Mouse (Mus musculus) yolk sac, embryonic 10.5 days (tissue): ENCODE measurements around the gene Mgat5.
A peak's percentile ranks its signal among the peaks of the same experiment; 100 is the strongest.

Experiments
- DNase-seq: peaks from one replicate; pipeline ENCODE4 v3.0.0-alpha.2; 2017; ENCODE audit warnings: low spot score

Gene Mgat5

DNA sequence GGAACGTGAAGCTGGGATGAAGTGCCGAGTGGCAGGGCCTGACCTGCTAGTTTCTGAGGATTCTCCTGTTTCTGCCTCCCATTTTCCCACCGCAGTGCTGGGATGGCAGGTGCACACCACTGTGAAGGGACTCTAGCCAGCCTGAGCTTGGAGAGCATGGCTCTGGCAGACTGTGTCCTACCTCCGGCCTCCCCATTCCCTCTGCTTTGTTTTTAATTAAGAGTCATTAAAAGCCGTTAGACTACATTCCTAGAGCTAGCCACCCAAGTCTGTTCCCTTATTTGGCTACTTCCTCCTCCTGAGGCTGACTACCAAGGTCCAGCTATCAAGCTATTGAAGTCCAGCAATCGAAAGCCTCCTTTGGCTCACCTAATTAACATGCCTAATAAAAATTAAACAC lies 56.2 kb downstream of the Mgat5 start:
- DNase-seq, result no peak

DNA sequence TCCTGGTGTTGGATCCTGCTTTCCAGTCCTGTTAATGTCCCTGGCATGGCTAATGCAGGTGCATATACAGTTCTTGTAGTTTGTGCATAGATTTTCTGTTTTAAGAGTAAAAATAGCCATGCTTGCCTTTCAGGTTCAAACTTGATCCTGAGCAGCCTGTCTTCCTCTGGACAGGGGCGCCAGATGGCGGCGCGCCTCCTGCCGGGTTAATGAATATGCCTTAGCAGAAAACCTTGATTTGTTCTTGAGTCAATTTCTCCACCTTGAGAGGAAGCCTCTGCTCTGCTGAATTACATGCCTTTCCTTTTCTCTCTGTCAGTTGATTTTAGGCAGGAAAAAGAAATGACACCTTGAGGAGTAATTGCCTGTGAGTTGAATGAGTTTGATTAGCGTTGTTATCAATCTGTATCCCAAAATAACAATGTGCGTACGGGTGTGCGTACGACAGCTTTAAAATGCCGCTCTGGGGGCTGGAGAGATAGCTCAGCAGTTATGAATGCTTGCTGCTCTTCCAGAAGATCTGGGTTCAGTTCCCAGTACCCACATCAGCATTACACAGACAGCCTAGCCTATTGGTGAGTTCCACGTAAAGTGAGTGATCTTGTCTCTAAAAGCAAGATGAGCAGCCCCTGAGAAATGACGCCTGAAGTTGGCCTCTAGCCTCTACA lies 57.5 kb downstream of the Mgat5 start:
- DNase-seq, result no peak

DNA sequence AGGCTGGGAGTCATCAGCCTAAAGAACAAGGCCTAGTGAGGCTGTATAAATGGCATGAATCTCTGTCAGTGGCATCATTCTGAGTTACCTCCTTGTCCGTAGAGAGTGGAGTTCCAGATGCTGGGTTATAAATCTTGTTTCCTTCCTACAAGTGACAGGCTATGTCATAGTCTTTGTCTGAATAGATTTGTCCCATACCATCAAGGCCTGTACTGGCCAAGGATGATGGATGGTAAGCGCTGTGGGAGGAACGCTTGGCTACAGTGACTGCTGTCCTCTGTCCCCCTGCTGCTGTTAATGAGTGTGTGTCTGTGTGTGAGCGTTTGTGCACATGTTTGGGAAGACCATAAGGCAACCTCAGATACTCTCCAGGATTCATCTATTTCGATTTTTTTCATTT lies 63.2 kb downstream of the Mgat5 start:
- no peak for DNase-seq

DNA sequence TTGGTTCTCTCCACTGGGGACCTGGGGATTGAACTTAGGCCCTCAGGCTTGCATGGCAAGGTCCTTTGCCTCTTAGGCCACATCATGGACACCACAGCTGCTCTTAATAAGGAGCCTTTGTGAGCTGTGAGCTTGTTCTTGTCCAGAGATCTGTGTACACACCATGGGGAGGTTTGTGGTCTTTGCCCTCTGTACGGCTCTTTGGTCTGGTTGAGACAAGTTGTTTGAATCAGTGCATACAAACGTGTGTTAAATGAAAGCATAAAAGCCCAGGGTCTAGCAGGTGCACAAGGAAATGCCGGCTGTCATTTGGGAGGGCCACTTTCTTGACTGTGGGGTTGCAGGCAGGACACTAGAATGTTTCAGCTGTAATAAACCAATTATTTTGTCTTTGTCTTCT lies 64.5 kb downstream of the Mgat5 start:
- DNase-seq, result peak; percentile 49

DNA sequence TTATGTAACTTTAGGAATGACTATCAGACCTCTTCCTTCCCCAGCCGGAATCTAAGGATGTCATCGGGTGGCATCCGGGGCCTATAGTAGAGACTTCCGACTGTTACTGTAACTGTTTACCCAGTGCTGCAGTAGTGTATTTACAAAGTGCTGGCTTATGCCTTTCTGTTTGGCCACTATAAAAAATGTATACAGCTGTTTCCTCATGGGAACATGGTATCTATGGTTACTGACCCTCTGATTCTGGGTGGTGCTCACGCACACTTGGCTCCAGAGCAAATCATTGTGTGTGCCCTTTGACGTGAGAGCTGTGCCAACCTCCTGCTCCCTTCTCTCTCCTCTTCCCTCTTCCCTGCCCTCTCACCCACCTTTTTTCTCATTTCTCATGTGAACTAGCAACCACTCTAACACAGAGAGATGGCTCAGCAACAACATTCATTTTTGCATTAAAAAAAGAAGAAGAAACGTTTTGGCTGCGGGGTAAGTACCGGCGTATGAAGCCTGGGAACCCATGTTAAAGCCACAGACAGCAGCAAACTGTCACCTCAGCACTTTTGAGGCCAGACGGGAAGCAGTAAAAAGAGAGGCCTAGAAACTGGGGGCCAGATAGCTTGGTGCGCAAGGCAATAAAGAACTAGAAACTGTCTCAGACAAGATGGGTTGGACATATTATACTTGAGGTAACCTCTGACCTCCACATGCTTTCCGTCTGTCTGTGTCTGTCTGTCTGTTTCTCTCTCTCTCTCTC lies 65.6 kb downstream of the Mgat5 start:
- DNase-seq, result no peak

DNA sequence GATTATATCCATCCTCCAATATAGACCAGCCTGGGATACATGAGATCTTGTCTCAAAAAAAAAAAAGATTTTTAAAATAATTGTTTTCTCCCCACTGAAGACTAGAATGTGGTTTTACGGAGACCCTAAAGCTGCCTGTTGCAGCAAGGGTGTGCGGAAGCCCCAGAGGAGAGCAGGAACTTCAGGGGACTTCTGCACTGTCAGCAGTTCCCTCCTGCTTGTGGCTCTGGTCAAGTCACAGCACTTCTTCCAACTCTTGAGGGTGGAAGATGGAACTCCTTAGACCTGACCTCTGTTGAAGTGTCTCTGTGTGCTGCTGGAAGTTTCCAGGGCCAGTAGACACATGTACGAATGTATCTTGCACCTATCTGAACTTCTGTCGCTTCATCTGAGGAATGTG lies 66.3 kb downstream of the Mgat5 start:
- no peak for DNase-seq

DNA sequence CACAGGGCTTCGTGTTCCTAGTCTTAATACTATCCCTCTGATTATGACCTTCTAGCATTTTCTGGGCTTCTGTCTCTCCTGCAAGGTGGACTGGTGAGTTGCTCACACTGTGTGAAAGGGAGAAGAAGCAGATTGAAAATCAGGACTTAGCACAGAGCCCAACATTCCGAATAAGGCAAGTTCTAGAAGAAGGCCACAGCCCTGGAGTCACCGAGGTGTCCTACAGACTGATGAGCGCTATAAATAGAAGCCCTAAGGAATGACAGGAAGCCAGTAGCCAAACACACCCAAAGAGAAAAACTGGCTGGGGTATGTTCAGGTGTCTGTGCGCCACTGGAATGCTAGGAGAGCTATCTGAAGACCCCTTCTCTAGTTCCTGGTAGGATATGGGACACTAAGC lies 68.5 kb downstream of the Mgat5 start:
- no peak for DNase-seq

DNA sequence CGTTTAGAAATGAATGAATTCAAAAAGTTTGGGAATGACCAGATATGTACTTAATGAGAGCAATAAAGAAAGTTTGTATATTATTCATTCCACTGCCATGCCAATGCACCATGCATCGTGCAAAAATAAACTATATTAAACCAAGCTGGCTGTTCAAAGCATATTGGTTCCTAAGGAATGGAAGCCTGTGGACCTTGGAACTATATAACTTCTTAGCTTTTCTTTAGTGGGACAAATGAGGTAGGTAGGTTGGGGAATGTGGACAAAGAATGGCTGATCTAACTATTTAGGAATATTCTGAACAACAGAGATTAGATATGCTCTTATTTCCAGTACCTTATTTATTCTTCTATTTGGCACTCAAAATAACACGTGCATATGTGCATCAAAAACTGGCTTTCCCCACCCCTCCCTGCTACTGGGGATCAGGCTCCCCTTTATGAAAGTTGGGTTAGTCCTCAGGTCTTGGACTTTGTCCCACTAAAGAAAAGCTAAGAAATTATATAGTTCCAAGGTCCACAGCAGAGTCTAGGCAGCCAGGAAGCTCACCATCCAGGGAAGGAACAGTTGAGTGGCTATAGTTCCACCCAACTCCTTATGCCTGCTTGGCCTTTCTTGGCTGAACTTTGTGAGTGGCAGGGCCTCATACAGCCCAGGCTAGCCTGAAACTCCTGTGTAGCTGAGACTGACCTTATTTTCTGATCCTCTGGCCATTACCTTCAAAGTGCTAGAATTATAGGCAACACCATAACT lies 70.9 kb downstream of the Mgat5 start:
- DNase-seq, result no peak

DNA sequence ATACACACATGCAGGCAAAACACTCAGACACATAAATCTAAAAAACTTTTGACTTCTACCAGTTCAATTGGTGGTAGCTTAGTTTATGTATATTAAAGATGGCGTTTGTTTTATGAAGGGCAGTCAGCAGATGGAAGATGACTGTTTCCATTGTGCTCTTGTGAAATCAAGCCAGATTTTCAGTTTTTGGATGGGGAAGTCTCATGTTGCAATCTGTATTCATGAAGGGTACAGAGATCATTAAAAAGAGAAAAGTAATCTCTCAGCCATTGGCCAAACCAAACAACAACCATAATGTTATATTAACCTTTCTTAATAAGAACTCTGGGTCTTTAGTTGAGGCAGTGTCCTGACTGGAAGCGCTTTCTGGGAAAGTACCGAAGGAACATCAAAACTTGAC lies 73.3 kb downstream of the Mgat5 start:
- no peak for DNase-seq

DNA sequence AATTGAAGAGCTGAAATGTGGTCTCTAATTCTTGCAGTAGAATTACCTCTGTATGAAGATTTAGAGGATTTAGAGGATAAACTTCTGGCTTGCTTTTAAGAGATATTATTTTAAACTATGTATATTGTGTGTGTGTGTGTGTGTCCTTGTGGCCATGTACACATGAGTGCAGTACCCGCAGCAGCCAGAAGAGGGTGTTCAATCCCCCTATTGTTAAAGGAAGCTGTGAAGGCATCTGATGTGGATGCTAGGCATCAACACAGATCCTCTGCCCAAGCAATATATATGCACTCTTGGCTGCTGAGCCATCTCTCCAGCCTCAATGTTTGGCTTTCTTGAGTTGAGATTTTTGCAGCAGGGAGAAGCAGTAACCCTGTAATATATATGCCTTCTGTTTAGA lies 75.4 kb downstream of the Mgat5 start:
- DNase-seq, result no peak

DNA sequence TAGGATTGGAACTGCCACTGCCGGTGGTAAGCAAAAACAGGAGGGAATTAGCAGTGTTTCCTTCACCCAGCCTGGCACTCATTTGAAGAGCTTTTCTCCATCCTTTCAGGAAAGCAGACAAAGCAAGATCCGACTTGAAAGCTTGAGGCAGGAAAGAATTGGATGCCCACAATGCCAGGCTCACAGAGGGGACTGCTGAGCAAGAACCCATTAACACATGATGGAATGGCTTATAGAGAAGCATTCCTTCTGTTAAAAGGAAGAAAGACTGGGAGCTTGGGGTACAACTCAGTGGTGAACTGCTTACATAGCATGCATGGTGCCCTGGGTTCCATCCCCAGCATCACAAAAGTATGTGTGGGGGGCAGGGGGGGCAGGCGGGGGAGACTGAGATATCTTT lies 80.2 kb downstream of the Mgat5 start:
- no peak for DNase-seq

DNA sequence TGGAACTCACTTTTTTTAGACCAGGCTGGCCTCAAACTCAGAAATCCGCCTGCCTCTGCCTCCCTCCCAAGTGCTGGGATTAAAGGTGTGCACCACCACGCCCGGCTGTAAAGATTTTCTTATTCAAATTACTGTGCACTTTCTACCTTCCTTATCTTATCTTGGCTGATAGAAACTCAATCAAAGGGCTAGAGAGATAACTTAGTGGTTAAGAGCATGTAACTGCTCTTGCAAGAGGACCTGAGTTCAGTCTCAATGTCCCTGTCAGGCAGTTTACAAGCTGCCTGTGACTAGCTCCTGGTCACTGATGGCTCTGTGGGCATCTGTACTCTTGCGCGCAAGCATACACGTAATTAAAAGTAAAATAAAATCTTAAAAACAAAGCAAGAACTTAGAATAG lies 82.7 kb downstream of the Mgat5 start:
- DNase-seq, result no peak

DNA sequence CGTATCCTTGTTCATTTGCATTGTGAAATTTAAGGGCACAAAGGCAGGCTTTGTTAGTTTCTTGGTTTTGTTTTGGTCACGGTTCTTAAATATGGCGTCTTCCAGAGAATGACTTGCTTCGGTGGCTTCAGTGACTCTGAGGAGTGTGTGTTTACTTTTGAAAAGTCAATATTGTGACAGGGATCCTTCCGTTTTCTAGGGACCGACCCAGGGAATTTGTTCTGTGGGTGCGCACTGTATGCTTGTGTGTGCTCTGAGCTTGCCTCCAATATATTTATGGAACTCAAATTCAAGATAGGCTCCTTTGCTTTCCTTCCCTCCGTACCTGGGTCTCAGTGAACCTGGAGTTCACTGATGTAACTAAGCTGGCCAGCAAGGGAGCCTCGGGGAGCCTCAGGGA lies 86.1 kb downstream of the Mgat5 start:
- DNase-seq, result peak; percentile 23

DNA sequence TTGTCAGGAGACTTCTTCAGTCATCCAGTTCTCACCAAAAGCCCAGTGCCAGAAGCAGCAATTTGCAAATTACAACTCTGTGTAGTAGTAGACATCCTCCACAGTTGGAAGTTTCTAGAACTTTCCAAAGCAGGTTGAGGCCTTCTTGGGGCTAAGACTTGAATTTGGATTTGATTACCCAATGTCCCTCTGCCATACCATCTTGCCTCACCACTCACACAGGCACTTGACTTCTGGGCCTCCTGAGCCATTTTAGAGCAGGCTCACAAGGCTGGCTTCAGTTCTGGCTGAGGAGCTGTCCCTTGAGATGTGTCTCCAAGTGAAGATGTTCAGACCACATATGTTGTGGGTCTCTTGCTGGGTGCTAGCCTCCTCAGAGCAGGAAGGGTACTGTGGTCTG lies 86.9 kb downstream of the Mgat5 start:
- no peak for DNase-seq

DNA sequence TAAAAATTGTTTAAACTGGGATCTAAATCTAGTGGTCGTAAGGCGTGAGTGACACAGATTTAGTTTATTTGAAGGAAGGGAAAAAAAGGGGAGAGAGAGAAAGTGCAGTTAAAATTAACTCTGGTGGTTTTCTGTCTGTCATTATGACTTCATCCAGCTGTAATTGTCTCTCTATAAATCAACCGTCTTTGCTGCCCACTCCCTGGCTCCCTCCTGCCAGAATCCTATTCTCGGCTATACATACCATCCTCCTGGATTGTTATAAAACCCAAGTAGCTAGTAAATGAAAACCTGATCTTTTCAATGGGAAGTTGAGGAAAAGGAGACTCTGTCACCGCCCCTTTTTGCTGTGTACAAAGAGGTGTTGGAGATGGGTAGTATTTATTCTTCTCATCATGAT lies 88.5 kb downstream of the Mgat5 start:
- no peak for DNase-seq

DNA sequence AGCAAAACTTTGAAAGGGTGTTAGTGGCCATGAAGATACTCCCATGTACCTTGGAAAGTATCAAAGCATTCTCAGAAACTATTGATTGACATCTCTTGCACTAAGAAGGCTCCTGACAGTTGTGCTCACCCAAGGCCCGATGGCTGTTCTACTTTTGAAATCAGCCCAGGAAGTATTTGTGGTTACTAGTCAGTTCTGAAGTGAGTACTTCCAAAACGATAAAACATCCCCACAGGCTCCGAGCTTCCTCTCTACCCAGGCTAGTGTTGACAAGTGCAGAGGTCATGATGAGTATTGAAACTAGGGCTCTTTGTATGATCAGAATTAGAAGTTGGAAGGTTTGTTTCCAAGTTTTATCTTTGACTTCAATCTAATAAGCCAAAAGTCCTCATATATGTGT lies 92.0 kb downstream of the Mgat5 start:
- no peak for DNase-seq

DNA sequence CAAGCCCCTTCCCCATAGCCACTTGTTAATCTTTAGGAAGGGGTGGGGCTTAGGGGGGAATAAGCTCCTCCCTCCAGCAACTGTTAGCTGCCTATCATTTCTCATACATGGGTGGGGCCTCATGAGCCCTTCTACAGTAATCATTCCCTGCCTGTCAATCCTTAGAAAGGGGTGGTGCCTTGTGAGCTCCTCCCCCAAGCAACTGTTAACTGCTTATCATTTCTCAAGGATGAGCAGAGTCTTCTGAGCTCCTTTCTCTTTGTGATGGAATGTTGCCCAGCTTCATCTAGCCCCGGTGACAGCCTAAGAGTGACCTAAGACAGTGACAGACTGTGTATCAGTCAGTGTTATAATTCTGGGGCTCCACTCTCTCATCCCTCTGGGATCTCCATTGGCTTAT lies 95.0 kb downstream of the Mgat5 start:
- DNase-seq, result no peak

DNA sequence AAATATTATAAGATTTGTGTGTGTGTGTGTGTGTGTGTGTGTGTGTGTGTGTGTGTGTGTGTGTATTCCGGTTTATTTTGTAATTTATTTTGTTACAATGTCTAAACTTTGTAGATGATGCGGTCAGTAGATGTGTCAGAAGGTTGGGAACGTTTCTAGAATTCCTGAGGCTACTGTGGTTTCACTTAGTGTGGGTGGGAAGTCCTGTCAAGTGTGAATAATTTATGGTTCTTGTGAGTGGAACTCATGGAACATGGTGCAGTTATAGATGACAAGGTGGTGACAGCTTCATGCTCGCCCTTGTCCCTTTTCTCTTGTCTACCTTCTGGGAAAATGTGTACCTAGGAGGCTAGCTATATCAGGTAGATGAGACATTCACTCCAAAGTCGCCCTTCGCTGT lies 96.2 kb downstream of the Mgat5 start:
- no peak for DNase-seq

DNA sequence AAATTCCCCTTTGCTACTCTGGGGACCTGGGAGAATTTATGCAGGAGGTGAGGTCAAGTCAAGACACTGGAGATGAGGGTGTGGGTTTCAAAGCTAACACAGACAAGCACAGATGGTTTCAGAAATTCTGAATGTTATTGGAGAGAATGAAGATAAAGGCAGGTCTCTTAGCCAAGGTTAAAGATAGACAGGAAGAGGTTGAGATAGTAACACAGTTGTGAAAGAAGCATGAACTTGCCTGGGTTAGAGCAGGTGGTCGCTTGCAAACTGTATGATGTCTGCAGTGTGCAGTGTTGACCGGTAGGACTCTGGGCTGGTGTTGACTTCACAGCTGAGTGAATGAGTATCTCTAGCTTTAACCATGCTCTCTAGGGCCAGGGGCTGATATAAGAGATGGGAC lies 97.8 kb downstream of the Mgat5 start:
- no peak for DNase-seq

DNA sequence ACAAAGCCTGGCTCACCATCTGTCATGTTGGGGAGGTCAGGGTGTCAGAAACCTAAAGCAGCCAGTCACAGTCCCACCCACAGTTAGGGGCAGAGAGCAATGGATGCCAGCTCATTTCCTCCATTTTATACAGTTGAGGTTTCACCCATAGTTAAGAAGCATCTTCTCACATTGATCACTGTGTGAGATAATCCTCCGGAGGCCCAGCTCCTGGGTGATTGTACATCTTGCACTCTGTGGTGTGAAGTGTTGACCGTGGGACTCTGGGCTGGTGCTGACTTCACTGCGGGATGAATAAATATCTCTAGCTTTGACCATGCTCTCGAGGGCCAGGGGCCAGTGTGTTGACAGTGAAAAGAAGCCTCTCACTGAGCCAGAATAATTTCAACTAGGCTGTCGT lies 99.0 kb downstream of the Mgat5 start:
- no peak for DNase-seq

DNA sequence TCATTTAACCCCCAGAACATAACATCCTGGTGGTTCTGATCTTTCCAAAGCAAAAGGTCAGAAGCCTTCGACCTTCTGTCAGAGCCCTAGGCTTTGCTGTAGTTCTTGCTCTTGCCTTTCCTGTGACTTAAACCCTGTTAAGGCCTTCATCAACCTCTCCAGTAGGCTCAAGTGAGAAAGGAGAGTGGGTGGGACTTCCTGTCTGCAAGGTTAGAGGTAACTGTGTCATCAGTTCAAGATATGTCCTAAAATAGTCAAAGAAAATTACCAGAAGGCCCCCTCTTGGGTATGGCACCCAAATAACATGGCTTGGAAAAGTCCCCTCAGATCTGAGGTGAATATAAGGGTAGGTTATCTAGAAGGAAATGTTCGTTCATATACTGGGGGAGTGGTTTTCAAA lies 99.5 kb downstream of the Mgat5 start:
- no peak for DNase-seq

DNA sequence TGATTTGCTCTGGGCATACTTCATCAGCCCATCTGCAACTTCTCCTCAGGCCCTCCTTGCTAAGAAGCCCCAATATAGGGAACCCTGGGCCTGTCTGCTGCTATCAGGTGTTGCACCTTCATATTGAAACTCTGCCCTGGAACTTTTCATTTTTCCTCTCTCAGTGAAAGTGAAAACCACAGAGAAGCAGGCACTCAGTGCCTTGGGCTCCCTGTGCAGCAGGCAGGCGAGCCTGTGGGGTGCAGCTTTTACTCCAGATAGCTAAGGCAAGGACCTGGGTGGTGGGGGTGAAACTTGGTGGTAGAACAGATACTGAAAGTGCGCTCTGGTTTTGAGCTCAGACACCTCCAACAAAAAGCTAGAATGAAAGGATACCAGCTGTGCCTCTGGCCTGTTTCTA lies 100.8 kb downstream of the Mgat5 start:
- no peak for DNase-seq

DNA sequence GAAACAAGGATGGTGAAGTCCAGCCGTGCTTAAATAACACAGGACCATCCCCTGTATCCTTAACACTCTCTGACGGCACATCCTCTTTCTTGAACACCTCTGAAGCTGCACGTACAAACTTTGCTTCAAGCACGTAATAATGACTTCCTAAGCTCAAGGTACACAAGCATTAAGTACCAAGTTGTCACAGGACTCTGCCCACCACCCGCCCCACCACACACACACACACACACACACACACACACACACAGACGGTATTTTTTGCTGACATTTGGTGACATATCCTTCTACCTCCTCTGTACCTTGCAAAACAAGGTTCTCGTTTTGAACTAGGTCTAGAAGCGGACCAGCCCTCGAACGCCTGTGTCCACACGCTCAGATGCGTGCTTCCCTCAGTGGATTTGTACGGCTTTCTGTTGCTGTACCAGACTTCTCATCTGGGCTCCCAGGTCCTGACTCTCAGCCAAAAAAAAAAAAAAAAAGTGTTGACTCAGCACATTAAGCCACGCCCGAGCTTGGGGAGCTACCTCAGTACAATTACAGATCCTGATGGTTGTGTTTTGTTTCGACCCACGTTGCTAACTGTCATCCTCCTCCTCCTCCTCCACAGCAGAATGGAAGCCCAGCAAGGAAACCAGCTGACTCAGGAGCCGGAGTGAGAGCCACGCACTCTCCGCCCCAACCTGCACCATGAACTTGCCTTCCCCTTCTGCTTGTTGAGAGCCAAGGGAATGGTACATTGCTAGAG lies 101.4 kb downstream of the Mgat5 start:
- DNase-seq, result no peak
